Mouse (Mus musculus): ENCODE results near the gene Atg4b.
"Not testable (repeated sequence)": the region's sequence is repeated elsewhere in the genome, so short reads cannot be mapped to it uniquely, and the experiment has no call there.

Gene Atg4b

GRCm38 (mm10) chr1:93825105-93825674 is 73.9 kb downstream of the Atg4b start:
- CTCF ChIA-PET, result interaction anchor here in 2 of 4 experiments (0.6 to 0.9 kb wide), 2 partner anchors 82 to 313 kb away, joined by 4 to 18 read pairs; partner anchors contain the start of gene Farp2 (in 1 of the 2)
- POLR2A ChIA-PET, result interaction anchor here in 3 of 4 experiments (0.7 to 3.6 kb wide), 21 partner anchors 8 to 482 kb away, joined by 3 to 34 read pairs (median 5); partner anchors contain the start of genes Ing5 (in 3 of the 3), Dtymk (in 2 of the 3), Atg4b (in 1 of the 3) and Farp2 (in 1 of the 3)

GRCm38 (mm10) chr1:93825771-93826539 is 74.7 kb downstream of the Atg4b start:
- CTCF ChIA-PET, result interaction anchor here in 2 of 4 experiments (0.6 to 0.9 kb wide), 3 partner anchors 83 to 578 kb away, joined by 3 to 4 read pairs (median 4); no protein-coding TSS in a partner anchor
- POLR2A ChIA-PET, result interaction anchor here in 3 of 4 experiments (0.6 to 3.6 kb wide), 22 partner anchors 9 to 314 kb away, joined by 3 to 34 read pairs (median 6); partner anchors contain the start of genes Ing5 (in 3 of the 3), Dtymk (in 2 of the 3) and Farp2 (in 1 of the 3)

DNA sequence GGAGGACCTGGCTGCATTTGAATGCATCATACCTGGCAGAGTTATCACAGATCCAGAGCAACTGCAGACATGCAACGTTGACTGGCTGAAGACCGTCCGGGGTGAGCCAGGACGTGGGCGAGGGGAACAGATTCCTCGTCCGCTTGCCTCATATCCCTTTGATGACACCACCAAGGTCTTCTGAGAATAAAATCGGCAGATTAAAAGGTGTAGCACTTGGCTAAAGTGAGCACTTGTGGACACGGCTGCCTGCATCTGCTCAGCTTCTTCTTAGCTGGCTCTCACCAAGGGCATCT is 75.2 kb downstream of the Atg4b start:
- CTCF ChIA-PET, result interaction anchor here in 1 of 4 experiments (0.6 kb wide), 2 partner anchors 313 to 579 kb away, joined by 3 to 4 read pairs; no protein-coding TSS in a partner anchor
- POLR2A ChIA-PET, result interaction anchor here in 3 of 4 experiments (0.6 to 2.8 kb wide), 4 partner anchors 11 to 254 kb away, joined by 3 to 29 read pairs (median 6); partner anchors contain the start of genes Dtymk (in 1 of the 3) and Ing5 (in 1 of the 3)

GRCm38 (mm10) chr1:93832754-93833360 is 81.6 kb downstream of the Atg4b start:
- ChIA-PET POLR2A (interaction anchor here in 1 of 4 experiments (0.6 to 0.7 kb wide), 2 partner anchors 148 to 246 kb away, joined by 3 read pairs; no protein-coding TSS in a partner anchor), CTCF (interaction anchor here (0.6 to 1.3 kb wide), 5 partner anchors 245 to 394 kb away, joined by 3 to 9 read pairs (median 3); no protein-coding TSS in a partner anchor)

DNA sequence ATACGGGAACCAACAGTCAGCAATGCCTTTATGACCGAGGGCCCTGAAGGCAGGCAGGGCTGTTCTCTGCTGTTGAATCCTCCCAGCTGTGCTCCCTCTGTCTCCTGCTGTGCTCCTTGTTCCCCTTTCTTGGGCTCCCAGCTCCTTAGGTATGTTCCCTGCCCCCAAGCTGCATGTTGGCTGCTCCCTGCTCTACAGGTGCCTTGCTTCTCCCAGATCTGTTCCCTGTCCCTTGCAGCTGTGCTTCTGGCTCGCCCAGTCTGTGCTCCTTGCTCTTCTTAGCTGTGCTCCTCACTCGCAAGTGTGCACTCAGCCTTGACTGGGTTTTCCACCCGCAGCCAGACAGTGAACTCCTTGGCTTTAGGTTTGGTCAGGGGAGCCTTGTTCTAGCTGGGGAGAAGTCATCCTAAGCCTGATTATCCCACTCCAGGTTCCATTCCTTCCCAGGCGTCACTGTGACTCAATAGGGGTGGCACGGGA is 83.4 kb downstream of the Atg4b start:
- POLR2A ChIA-PET, result interaction anchor here in 1 of 4 experiments (1.1 kb wide), 1 partner anchor 33 kb away, joined by 5 read pairs; the partner anchor contains the start of gene Dtymk
- CTCF ChIA-PET, result no interaction called here

DNA sequence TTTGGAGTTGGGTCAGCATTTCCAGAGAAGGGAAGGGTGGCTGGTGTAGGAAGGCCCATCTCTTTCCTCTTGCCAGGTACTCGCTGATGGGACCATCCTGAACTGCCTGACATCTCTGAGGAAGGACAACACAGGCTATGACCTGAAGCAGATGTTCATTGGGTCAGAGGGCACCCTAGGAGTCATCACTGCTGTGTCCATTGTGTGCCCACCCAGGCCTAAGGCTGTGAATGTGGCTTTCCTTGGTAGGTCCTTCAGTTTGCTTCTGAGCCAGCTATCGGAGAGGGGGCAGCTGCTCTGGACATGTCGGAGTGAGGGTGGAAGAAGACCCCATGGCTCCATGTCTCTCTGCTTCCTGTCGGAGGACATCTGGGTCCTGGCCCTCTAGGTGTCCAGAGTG is 83.9 kb downstream of the Atg4b start:
- ChIA-PET POLR2A (no interaction called here), CTCF (no interaction called here)

- ChIA-PET CTCF (no interaction called here), POLR2A (interaction anchor here in 1 of 4 experiments (0.6 kb wide), 1 partner anchor 324 kb away, joined by 3 read pairs; the partner anchor contains the start of gene Farp2)
These were observed 84.7 kb downstream of the Atg4b start for GRCm38 (mm10) chr1:93835876-93836531.

GRCm38 (mm10) chr1:93836532-93836913 is 85.2 kb downstream of the Atg4b start:
- ChIA-PET POLR2A (interaction anchor here in 1 of 4 experiments (0.6 kb wide), 1 partner anchor 325 kb away, joined by 3 read pairs; the partner anchor contains the start of gene Farp2), CTCF (no interaction called here)

- ChIA-PET CTCF (no interaction called here), POLR2A (interaction anchor here in 1 of 4 experiments (0.7 kb wide), 1 partner anchor 9 kb away, joined by 3 read pairs; no protein-coding TSS in a partner anchor)
These were observed 86.0 kb downstream of the Atg4b start for GRCm38 (mm10) chr1:93837335-93837734.

GRCm38 (mm10) chr1:93838569-93838968 is 87.3 kb downstream of the Atg4b start:
- CTCF ChIA-PET, result interaction anchor here in 1 of 4 experiments (0.6 kb wide), 1 partner anchor 150 kb away, joined by 3 read pairs; no protein-coding TSS in a partner anchor
- POLR2A ChIA-PET, result not testable (repeated sequence)
